Mouse (Mus musculus): Measurements from ENCODE around the gene Tmem40.

DNA sequence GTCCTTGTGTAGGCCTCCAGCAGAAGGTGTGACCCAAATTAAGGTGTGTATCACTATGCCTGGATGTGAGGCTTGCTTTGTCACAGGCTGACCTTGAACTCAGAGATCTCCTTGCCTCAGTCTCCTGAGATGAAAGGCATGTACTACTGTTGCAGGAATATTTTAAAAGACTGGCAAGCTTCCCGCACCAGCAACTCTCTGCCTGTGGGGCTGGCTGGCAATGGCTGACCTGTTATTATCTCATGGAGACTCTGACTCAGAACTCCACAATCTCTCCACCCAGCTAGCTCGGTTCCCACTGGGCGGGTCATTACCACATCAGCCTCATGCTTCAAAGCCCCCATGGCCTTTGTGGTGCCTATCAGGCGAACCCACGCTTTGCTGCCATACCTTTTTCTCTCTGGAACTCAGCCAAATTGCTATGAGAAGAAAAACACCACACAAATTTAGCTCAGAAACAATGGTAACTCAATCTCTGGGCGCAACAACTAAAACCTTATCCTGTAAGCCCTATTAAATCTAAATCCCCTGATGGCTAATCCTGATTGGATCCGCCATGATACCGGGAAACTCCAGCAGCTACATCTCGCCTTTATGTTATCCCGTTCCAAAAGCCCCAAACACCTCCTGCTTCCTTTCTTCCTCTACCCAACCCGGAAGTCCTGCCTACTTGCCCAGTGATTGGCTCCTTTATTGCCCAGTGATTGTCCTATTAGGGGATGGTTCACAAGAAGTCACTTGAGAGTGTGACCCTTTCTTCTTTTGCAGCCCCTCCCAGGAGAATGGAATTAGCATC, 77.2 kb downstream of the Tmem40 start:
- TF ChIP-seq POLR2A (IDR thresholded peaks at IDR 0.05; ENCODE audit: control insufficient read depth, low read depth, low read length) (no peak), CTCF (IDR thresholded peaks at IDR 0.05; ENCODE audit: control insufficient read depth, insufficient read depth, insufficient replicate concordance, low read depth, low read length) (no peak)
